Mouse (Mus musculus) cerebellum, adult 2 months (tissue): ENCODE data around the gene Ank3. TPM values are rescaled to one million over a fixed set of nuclear protein-coding genes. Genes with fewer than 3 reads are reported as not detected.
A peak's percentile ranks its signal among the peaks of the same experiment; 100 is the strongest.
"Not testable (repeated sequence)": the region's sequence is repeated elsewhere in the genome, so short reads cannot be mapped to it uniquely, and the experiment has no call there.

Experiments used
- DNase-seq, 2 experiments: peaks; one replicate each; pipeline ENCODE4 v3.0.0; 2021
- H3K27ac ChIP-seq: fragments of 200-500 bp; 2 replicates; pipeline ENCODE4 v1.5.1; 2012; ENCODE audit warnings: low read length, control low read depth, inconsistent platforms; ENCODE audit not compliant: insufficient read depth
- H3K27me3 ChIP-seq: fragments of 200-500 bp; 2 replicates; pipeline ENCODE4 v1.6.1; 2012; ENCODE audit warnings: inconsistent platforms, mild to moderate bottlenecking, low read length, moderate library complexity; ENCODE audit not compliant: control insufficient read depth, insufficient read depth
- H3K4me1 ChIP-seq: fragments of 200-500 bp; 2 replicates; pipeline ENCODE4 v1.6.1; 2011; ENCODE audit warnings: low read length; ENCODE audit not compliant: control insufficient read depth, insufficient read depth
- H3K4me3 ChIP-seq: fragments of 200-500 bp; replicated peaks from 2 replicates; pipeline ENCODE3; 2011; ENCODE audit warnings: mild to moderate bottlenecking, low read depth, low read length, control low read depth; ENCODE audit not compliant: insufficient read depth
- CTCF ChIP-seq: fragments of 200-500 bp; IDR thresholded peaks from 2 replicates; pipeline ENCODE4 v1.5.1; 2011; ENCODE audit warnings: low read depth, mild to moderate bottlenecking, control low read depth, low read length, moderate library complexity, borderline replicate concordance; ENCODE audit not compliant: insufficient read depth
- POLR2A ChIP-seq: fragments of 200-500 bp; IDR thresholded peaks from 2 replicates; pipeline ENCODE4 v1.6.1; 2011; ENCODE audit warnings: low read length, control low read depth, borderline replicate concordance; ENCODE audit not compliant: insufficient read depth
- WGBS: fragments of 180-500 bp; shearing (Covaris S2); methylation state at CpG from one replicate; pipeline ENCODE4 v1.1.7; 2018; 5-methylcytosine and 5-hydroxymethylcytosine counted together
- polyA plus RNA-seq: library from polyadenylated mRNA; depleted of rRNA; stranded (reverse); fragments of >200 nt; gene quantifications from 2 replicates; pipeline ENCODE4 v1.2.3, GENCODE M21; 2012; rRNA removed

The Ank3 gene
- 218 and 239 TPM in 2 replicates for polyA plus RNA-seq

GRCm38 (mm10) chr10:69398763-69399590 lies at the start of gene Ank3:
Gene Ank3, plus strand, starts transcription at chr10:69398773.
- no peak for TF ChIP-seq POLR2A
- TF ChIP-seq CTCF: no peak
- H3K4me3 ChIP-seq: peak within 1 kb of the TSS; percentile 51
- no peaks in the 10 kb centered on the region for H3K4me1 ChIP-seq
- no peak within 1 kb of the TSS for H3K27ac ChIP-seq
- peaks cover 8% of the 10 kb centered on the region; the same call in 1 of the 2 replicates for H3K27me3 ChIP-seq
- WGBS: under 1% methylated on average over 77 of the region's 77 CpGs
- peak in 1 of 2 experiments; percentile 13 for DNase-seq

- H3K4me1 ChIP-seq: no peaks in the 10 kb centered on the region
- H3K27ac ChIP-seq: no peak overlapping the region
- no peak for TF ChIP-seq POLR2A
- no peak for TF ChIP-seq CTCF
- H3K4me3 ChIP-seq: no peak overlapping the region
- WGBS: 15% methylated on average over 12 of the region's 12 CpGs
- DNase-seq: no peak
- no peaks in the 10 kb centered on the region for H3K27me3 ChIP-seq
Measured at GRCm38 (mm10) chr10:69351071-69351841, 47.3 kb upstream of the Ank3 start.

- Histone ChIP-seq H3K27ac (no peak overlapping the region), H3K4me1 (no peaks in the 10 kb centered on the region), H3K4me3 (peak overlapping the region; percentile 18), H3K27me3 (no peaks in the 10 kb centered on the region)
- no peak for DNase-seq
- TF ChIP-seq POLR2A (no peak), CTCF (no peak)
- WGBS: 3% methylated on average over 11 of the region's 11 CpGs
Measured at GRCm38 (mm10) chr10:69351842-69352211, 46.7 kb upstream of the Ank3 start.

GRCm38 (mm10) chr10:69352212-69353085 lies 46.1 kb upstream of the Ank3 start, which contains the start of gene Cdk1:
Gene Cdk1, minus strand, starts transcription at chr10:69352938.
- Histone ChIP-seq H3K27me3 (no peaks in the 10 kb centered on the region), H3K4me3 (peak within 1 kb of the TSS; percentile 55), H3K4me1 (no peaks in the 10 kb centered on the region), H3K27ac (no peak within 1 kb of the TSS)
- DNase-seq: peak; percentile 94
- TF ChIP-seq POLR2A (no peak), CTCF (no peak)
- WGBS: under 1% methylated on average over 51 of the region's 51 CpGs

DNA sequence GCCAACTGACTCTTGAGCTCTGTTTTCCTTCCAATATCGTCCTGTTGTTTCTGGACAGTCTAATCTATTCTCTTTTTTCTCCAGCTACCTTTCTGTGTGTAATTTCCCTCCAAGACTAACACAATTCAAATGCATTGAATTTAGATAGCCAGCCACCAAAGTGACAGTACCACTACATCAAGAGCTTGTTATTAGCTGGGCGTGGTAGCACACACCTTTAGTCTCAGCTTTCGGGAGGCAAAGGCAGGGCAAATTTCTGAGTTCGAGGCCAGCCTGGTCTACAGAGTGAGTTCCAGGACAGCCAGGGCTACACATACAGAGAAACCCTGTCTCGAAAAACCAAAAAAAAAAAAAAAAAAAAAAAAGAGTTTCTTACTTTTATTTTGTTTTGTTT lies 45.5 kb upstream of the Ank3 start:
- H3K4me1 ChIP-seq, H3K27ac ChIP-seq, H3K27me3 ChIP-seq, DNase-seq: not testable (repeated sequence)
- WGBS: 38% methylated on average over 5 of the region's 5 CpGs
- H3K4me3 ChIP-seq: peak overlapping the region; percentile 13

GRCm38 (mm10) chr10:69359666-69360065 lies 38.9 kb upstream of the Ank3 start:
- Histone ChIP-seq H3K4me1 (no peaks in the 10 kb centered on the region), H3K27me3 (no peaks in the 10 kb centered on the region), H3K4me3 (no peak overlapping the region), H3K27ac (no peak overlapping the region)
- 97% methylated on average over 1 of the region's 1 CpGs for WGBS
- TF ChIP-seq POLR2A (no peak), CTCF (no peak)
- no peak for DNase-seq

- no peak for DNase-seq
- Histone ChIP-seq H3K27me3 (no peaks in the 10 kb centered on the region), H3K27ac (no peak overlapping the region), H3K4me3 (no peak overlapping the region), H3K4me1 (no peaks in the 10 kb centered on the region)
- TF ChIP-seq CTCF: no peak
- TF ChIP-seq POLR2A: no peak
- WGBS: 85% methylated on average over 11 of the region's 11 CpGs
Measured at GRCm38 (mm10) chr10:69366208-69366607, 32.4 kb upstream of the Ank3 start.
